Mouse (Mus musculus): ENCODE measurements around the gene Stard8. TPM values are rescaled to one million over a fixed set of nuclear protein-coding genes. Genes with fewer than 3 reads are reported as not detected.

The Stard8 gene
- polyA plus RNA-seq, 1 experiment from 2014 or later: 8.7 TPM

DNA sequence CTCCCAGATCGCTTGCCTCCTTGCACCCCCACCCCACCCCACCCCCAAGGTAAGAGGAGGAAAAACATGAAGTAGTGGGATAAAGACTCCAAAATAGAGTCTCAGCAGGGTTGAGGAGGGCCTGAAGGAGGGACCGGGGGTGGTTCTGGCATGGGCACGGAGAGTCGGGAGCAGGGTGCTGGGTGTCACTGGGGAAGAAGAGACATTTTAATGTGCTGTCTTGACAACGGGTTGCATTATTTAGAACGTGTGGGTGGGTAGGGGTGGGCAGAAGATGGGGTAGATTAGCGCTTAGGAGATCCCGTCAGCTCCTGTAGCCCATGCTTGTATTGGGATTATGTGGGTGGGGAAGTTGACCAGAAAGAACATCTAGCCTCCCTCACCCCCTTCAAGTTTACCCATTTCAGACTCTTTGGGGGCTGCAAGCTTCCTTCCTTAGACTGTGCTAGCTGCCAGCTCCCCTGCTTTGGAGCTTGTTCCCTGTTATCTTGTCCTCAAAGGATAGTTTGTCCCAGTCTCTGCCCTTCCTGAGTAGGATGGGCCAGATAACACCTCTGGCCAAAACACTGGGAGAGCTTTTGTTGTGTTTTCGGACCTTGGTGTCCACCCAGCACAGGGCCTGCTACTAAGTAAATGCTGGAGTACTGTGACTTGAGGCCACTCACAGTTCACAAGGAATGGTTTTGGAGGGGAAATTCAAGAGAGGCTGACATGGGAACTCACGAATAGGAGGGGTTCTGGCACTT is 47.9 kb downstream of the Stard8 start:
- H3K36me3 ChIP-seq: no peaks in the 10 kb centered on the region
- no peak overlapping the region for H3K27ac ChIP-seq
- no peaks in the 10 kb centered on the region for H3K9me3 ChIP-seq (replicated peaks)
- H3K4me3 ChIP-seq: no peak overlapping the region
- H3K27me3 ChIP-seq (ENCODE audit: low read depth, poor library complexity, severe bottlenecking): peaks cover 100% of the 10 kb centered on the region
- H3K4me1 ChIP-seq: peaks cover 9% of the 10 kb centered on the region
- no peak for DNase-seq (ENCODE audit: low spot score)
- WGBS: 83% methylated on average over 10 of the region's 10 CpGs

DNA sequence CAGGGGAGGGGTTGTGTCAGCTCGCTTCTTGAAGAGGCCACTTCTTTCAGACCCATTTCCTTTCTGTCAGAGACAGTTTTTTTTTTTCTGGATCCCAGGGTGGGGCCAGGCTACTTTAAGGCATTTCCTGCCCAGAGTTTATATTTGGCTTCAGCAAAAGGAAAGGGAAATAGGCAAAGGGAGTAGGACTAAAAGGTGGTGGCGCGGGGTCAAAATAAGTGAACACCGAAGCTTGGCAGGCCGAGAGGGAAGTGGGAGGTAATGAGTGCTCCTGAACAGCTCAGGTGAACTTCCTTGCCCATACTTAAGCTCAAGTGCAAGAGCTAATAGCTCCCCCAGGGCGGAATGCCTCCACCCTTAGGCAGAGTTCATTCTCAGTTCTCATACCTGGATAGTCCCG is 49.2 kb downstream of the Stard8 start:
- Histone ChIP-seq H3K36me3 (no peaks in the 10 kb centered on the region), H3K27ac (no peak overlapping the region), H3K4me3 (no peak overlapping the region), H3K9me3 (replicated peaks) (no peaks in the 10 kb centered on the region), H3K27me3 (ENCODE audit: low read depth, poor library complexity, severe bottlenecking) (peaks cover 98% of the 10 kb centered on the region), H3K4me1 (no peaks in the 10 kb centered on the region)
- no peak for DNase-seq (ENCODE audit: low spot score)
- 90% methylated on average over 7 of the region's 7 CpGs for WGBS

DNA sequence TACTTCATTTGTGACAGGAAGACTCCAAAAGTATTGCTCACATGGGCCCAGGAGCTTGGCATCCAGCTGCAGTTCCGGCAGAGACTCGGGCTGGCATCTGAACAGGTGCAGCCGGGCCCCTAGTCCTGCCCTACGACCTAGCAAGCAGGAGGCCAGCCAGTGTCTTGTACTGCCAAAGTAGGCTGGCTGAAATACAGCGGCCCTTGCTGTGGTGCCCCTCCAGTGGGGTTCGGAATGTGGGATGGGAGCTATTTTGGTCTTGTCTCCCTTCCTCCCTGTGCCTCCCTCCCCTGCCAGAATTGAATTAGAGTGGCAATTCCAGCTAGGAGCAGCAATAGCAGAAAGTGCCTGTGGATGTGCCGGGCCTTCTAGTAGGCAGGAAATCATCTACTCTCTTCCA is 51.5 kb downstream of the Stard8 start:
- Histone ChIP-seq H3K9me3 (replicated peaks) (no peaks in the 10 kb centered on the region), H3K36me3 (no peaks in the 10 kb centered on the region), H3K4me3 (no peak overlapping the region), H3K4me1 (no peaks in the 10 kb centered on the region; the same call in 1 of the 2 replicates), H3K27me3 (ENCODE audit: low read depth, poor library complexity, severe bottlenecking) (peaks cover 98% of the 10 kb centered on the region), H3K27ac (no peak overlapping the region)
- no peak for DNase-seq (ENCODE audit: low spot score)
- WGBS: 89% methylated on average over 7 of the region's 7 CpGs

GRCm38 (mm10) chrX:99057772-99058440 is 54.9 kb downstream of the Stard8 start:
- no peak overlapping the region for H3K4me3 ChIP-seq
- peaks cover 98% of the 10 kb centered on the region for H3K27me3 ChIP-seq (ENCODE audit: low read depth, poor library complexity, severe bottlenecking)
- no peaks in the 10 kb centered on the region; the same call in 1 of the 2 replicates for H3K4me1 ChIP-seq
- DNase-seq (ENCODE audit: low spot score): no peak
- H3K36me3 ChIP-seq: no peaks in the 10 kb centered on the region
- H3K9me3 ChIP-seq (replicated peaks): no peaks in the 10 kb centered on the region
- H3K27ac ChIP-seq: no peak overlapping the region
- WGBS: 44% methylated on average over 6 of the region's 6 CpGs

- Histone ChIP-seq H3K36me3 (no peaks in the 10 kb centered on the region), H3K27me3 (ENCODE audit: low read depth, poor library complexity, severe bottlenecking) (peaks cover 98% of the 10 kb centered on the region), H3K4me3 (no peak overlapping the region), H3K4me1 (no peaks in the 10 kb centered on the region; the same call in 1 of the 2 replicates), H3K27ac (no peak overlapping the region), H3K9me3 (replicated peaks) (no peaks in the 10 kb centered on the region)
- 35% methylated on average over 4 of the region's 4 CpGs for WGBS
- peak; percentile 34 for DNase-seq (ENCODE audit: low spot score)
These were observed 56.1 kb downstream of the Stard8 start for GRCm38 (mm10) chrX:99059119-99059518.

DNA sequence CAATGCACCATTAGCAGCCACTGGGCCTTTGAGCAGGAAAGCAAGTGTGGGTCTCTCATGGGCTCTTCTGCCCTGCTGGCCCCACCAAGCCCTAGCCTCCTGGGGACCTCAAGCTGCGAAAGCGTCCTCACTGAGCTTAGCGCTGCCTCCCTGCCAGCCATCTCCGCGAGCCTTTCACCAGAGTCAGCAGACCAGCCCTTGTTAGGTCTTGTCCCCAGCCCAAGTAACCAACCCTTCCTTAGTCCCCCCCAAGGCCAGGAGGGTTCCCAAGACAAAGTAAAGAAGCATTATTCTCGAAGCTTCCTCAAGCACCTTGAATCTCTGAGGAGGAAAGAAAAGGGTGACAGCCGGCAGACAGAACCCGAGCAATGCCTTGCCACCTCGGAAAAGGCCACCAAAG is 62.5 kb downstream of the Stard8 start:
- H3K4me1 ChIP-seq: no peaks in the 10 kb centered on the region
- no peak for DNase-seq (ENCODE audit: low spot score)
- H3K27ac ChIP-seq: no peak overlapping the region
- peaks cover 100% of the 10 kb centered on the region for H3K27me3 ChIP-seq (ENCODE audit: low read depth, poor library complexity, severe bottlenecking)
- no peak overlapping the region for H3K4me3 ChIP-seq
- WGBS: 87% methylated on average over 9 of the region's 9 CpGs
- no peaks in the 10 kb centered on the region for H3K36me3 ChIP-seq
- no peaks in the 10 kb centered on the region for H3K9me3 ChIP-seq (replicated peaks)

- H3K4me1 ChIP-seq: no peaks in the 10 kb centered on the region
- no peak for DNase-seq (ENCODE audit: low spot score)
- 88% methylated on average over 9 of the region's 9 CpGs for WGBS
- H3K36me3 ChIP-seq: no peaks in the 10 kb centered on the region
- H3K27ac ChIP-seq: no peak overlapping the region
- no peak overlapping the region for H3K4me3 ChIP-seq
- no peaks in the 10 kb centered on the region for H3K9me3 ChIP-seq (replicated peaks)
- H3K27me3 ChIP-seq (ENCODE audit: low read depth, poor library complexity, severe bottlenecking): peaks cover 100% of the 10 kb centered on the region
These were observed 63.5 kb downstream of the Stard8 start for GRCm38 (mm10) chrX:99066550-99066949.

- Histone ChIP-seq H3K4me3 (no peak overlapping the region), H3K4me1 (no peaks in the 10 kb centered on the region), H3K27me3 (ENCODE audit: low read depth, poor library complexity, severe bottlenecking) (peaks cover 100% of the 10 kb centered on the region), H3K36me3 (no peaks in the 10 kb centered on the region), H3K9me3 (replicated peaks) (no peaks in the 10 kb centered on the region), H3K27ac (no peak overlapping the region)
- DNase-seq (ENCODE audit: low spot score): no peak
- 84% methylated on average over 7 of the region's 7 CpGs for WGBS
These were observed 64.2 kb downstream of the Stard8 start for GRCm38 (mm10) chrX:99067232-99067631.

DNA sequence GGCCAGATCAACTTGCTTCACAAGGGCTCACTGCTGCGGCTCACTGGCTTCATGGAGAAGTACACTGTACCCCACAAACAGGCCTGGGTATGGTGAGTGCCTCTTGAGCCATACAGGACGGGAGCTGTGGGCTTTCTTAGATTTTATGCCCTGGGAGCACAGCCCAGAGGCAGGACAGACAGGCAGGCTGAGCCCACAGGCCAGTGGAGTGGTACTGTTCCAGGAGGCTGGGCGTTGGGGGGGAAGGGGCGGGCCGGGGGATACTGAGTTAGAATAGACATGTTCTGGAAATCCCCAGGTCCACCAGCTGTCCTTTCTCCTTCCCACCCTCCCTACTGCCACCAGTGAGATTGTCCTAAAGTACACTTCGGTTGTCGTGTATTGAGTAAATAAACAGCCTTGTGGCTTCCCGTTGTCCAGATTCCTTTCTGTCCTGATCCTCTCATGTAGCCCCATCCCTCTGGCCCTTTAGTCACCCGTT is 64.7 kb downstream of the Stard8 start:
- Histone ChIP-seq H3K27me3 (ENCODE audit: low read depth, poor library complexity, severe bottlenecking) (peaks cover 100% of the 10 kb centered on the region), H3K9me3 (replicated peaks) (no peaks in the 10 kb centered on the region), H3K36me3 (no peaks in the 10 kb centered on the region), H3K4me3 (no peak overlapping the region), H3K27ac (no peak overlapping the region), H3K4me1 (no peaks in the 10 kb centered on the region)
- 81% methylated on average over 8 of the region's 9 CpGs for WGBS
- DNase-seq (ENCODE audit: low spot score): no peak

GRCm38 (mm10) chrX:99071188-99071587 is 68.1 kb downstream of the Stard8 start:
- Histone ChIP-seq H3K4me1 (no peaks in the 10 kb centered on the region), H3K9me3 (replicated peaks) (no peaks in the 10 kb centered on the region), H3K27me3 (ENCODE audit: low read depth, poor library complexity, severe bottlenecking) (peaks cover 99% of the 10 kb centered on the region), H3K4me3 (no peak overlapping the region), H3K27ac (no peak overlapping the region), H3K36me3 (no peaks in the 10 kb centered on the region)
- WGBS: 89% methylated on average over 7 of the region's 7 CpGs
- DNase-seq (ENCODE audit: low spot score): no peak

- H3K4me3 ChIP-seq: no peak overlapping the region
- peaks cover 95% of the 10 kb centered on the region for H3K27me3 ChIP-seq (ENCODE audit: low read depth, poor library complexity, severe bottlenecking)
- 96% methylated on average over 13 of the region's 13 CpGs for WGBS
- no peaks in the 10 kb centered on the region for H3K4me1 ChIP-seq
- no peak overlapping the region for H3K27ac ChIP-seq
- DNase-seq (ENCODE audit: low spot score): no peak
- no peaks in the 10 kb centered on the region for H3K36me3 ChIP-seq
- H3K9me3 ChIP-seq (replicated peaks): no peaks in the 10 kb centered on the region
These were observed 69.5 kb downstream of the Stard8 start for GRCm38 (mm10) chrX:99072596-99072995.

DNA sequence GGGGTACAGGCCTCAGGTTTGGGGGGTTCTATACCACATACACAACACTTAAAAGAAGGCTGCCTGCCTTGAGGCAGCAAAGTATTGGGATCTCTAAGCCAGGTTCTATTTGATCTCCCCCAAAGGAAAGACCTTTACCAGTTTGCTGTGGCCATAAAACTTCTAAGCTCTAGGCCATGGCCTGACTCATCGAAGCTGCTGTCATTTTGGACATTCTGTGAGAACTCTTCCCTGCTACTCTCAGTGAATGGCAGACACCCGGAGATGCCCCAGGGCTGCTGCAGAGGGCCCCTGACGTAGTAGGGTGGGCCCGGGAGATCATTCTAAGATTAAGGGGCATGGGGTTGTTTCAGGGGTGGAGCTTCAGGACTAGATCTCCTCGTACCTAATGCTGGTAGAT is 72.1 kb downstream of the Stard8 start:
- WGBS: 83% methylated on average over 5 of the region's 5 CpGs
- DNase-seq (ENCODE audit: low spot score): no peak
- Histone ChIP-seq H3K36me3 (no peaks in the 10 kb centered on the region), H3K27me3 (ENCODE audit: low read depth, poor library complexity, severe bottlenecking) (peaks cover 78% of the 10 kb centered on the region), H3K9me3 (replicated peaks) (no peaks in the 10 kb centered on the region), H3K4me1 (no peaks in the 10 kb centered on the region), H3K4me3 (no peak overlapping the region), H3K27ac (no peak overlapping the region)

DNA sequence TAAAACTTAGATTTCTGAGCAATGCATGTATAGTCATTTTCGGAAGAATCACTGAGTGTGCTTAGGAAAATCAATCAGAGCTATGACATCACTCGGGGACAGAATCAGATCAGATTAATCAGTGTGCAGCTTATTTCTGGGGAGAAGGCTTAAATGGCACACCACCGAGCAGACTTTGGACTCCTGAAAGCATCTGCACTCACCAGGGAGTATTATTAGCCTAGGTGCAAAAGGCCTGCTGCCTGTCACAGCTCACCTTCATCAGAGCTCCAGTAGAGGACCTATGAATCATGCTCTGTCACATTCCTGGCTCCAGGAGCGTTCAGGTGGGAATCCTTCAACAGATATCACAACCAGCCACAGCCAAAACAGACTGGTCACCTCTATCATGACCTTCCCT is 73.4 kb downstream of the Stard8 start:
- Histone ChIP-seq H3K4me3 (no peak overlapping the region), H3K27ac (no peak overlapping the region), H3K4me1 (no peaks in the 10 kb centered on the region), H3K9me3 (replicated peaks) (no peaks in the 10 kb centered on the region), H3K36me3 (no peaks in the 10 kb centered on the region), H3K27me3 (ENCODE audit: low read depth, poor library complexity, severe bottlenecking) (peaks cover 76% of the 10 kb centered on the region)
- no peak for DNase-seq (ENCODE audit: low spot score)
- 70% methylated on average over 4 of the region's 4 CpGs for WGBS

All from limb, embryonic 10.5 days (tissue).